Mouse (Mus musculus) heart, adult 2 months (tissue): ENCODE results near the gene Pbld2. TPM values are rescaled to one million over a fixed set of nuclear protein-coding genes. Genes with fewer than 3 reads are reported as not detected.
A peak's percentile ranks its signal among the peaks of the same experiment; 100 is the strongest.

Experiments
- DNase-seq, 2 experiments: peaks; one replicate each; pipeline ENCODE4 v3.0.0; 2021
- H3K27ac ChIP-seq: fragments of 200-600 bp; 2 replicates; pipeline ENCODE4 v1.8.1; 2022
- H3K27me3 ChIP-seq: fragments of 200-500 bp; 2 replicates; pipeline ENCODE4 v1.6.1; 2012; ENCODE audit warnings: mild to moderate bottlenecking, low read length, inconsistent platforms, mixed read lengths; ENCODE audit not compliant: control insufficient read depth, insufficient read depth
- H3K36me3 ChIP-seq: fragments of 200-500 bp; 2 replicates; pipeline ENCODE4 v1.6.1; 2012; ENCODE audit warnings: low read length, inconsistent platforms; ENCODE audit not compliant: control insufficient read depth, insufficient read depth
- H3K4me1 ChIP-seq: fragments of 200-500 bp; 2 replicates; pipeline ENCODE4 v1.6.1; 2011; ENCODE audit warnings: low read length; ENCODE audit not compliant: control insufficient read depth, insufficient read depth
- H3K4me3 ChIP-seq: fragments of 200-600 bp; 2 replicates; pipeline ENCODE4 v1.8.1; 2022
- H3K79me2 ChIP-seq: fragments of 200-500 bp; replicated peaks from 2 replicates; pipeline ENCODE4 v1.6.1; 2012; ENCODE audit warnings: mild to moderate bottlenecking, inconsistent platforms, low read length, moderate library complexity, mixed read lengths; ENCODE audit not compliant: control insufficient read depth, insufficient read depth
- H3K9ac ChIP-seq: fragments of 200-500 bp; 2 replicates; pipeline ENCODE4 v1.6.1; 2012; ENCODE audit warnings: low read depth, mild to moderate bottlenecking, control low read depth, inconsistent platforms, low read length, mixed read lengths
- CTCF ChIP-seq: fragments of 200-600 bp; IDR thresholded peaks from 2 replicates; pipeline ENCODE4 v1.8.1; 2022; ENCODE audit warnings: antibody characterized with exemption, mild to moderate bottlenecking, moderate library complexity
- EP300 ChIP-seq: fragments of 200-500 bp; IDR thresholded peaks from 2 replicates; pipeline ENCODE4 v1.6.1; 2011; ENCODE audit warnings: low read depth, low read length, control low read depth; ENCODE audit not compliant: insufficient read depth
- POLR2A ChIP-seq: fragments of 200-500 bp; IDR thresholded peaks from 2 replicates; pipeline ENCODE4 v1.6.1; 2011; ENCODE audit warnings: mild to moderate bottlenecking, low read depth, low read length, control low read depth; ENCODE audit not compliant: insufficient read depth
- WGBS: fragments of 180-500 bp; shearing (Covaris S2); methylation state at CpG from one replicate; pipeline ENCODE4 v1.1.7; 2018; 5-methylcytosine and 5-hydroxymethylcytosine counted together
- intact Hi-C: fragments of 180-260 bp; cut with DNase I; formaldehyde crosslinking; loops from one replicate; pipeline ENCODE4 v1.15.1; 2025
- long read RNA-seq: library from polyadenylated mRNA; stranded (forward); transcript quantifications from one replicate; pipeline ENCODE4 v2.0.0, GENCODE M21; 2021
- polyA plus RNA-seq: library from polyadenylated mRNA; depleted of rRNA; stranded (reverse); fragments of >200 nt; gene quantifications from 2 replicates; pipeline ENCODE4 v1.2.3, GENCODE M21; 2012; rRNA removed
- total RNA-seq, 2 experiments: library from RNA; stranded (reverse); gene quantifications; 2 replicates each; pipeline ENCODE4 v1.2.3; 2021

The Pbld2 gene
- total RNA-seq, result 1 to 10 TPM; 7.6 to 9.9 TPM
- 0.98 and 2.1 TPM in 2 replicates for polyA plus RNA-seq
- long read RNA-seq, partial matches to known transcripts, result 0 of 11 reads
- long read RNA-seq, other reads (novel, unspliced or antisense), result 11 of 11 reads

DNA sequence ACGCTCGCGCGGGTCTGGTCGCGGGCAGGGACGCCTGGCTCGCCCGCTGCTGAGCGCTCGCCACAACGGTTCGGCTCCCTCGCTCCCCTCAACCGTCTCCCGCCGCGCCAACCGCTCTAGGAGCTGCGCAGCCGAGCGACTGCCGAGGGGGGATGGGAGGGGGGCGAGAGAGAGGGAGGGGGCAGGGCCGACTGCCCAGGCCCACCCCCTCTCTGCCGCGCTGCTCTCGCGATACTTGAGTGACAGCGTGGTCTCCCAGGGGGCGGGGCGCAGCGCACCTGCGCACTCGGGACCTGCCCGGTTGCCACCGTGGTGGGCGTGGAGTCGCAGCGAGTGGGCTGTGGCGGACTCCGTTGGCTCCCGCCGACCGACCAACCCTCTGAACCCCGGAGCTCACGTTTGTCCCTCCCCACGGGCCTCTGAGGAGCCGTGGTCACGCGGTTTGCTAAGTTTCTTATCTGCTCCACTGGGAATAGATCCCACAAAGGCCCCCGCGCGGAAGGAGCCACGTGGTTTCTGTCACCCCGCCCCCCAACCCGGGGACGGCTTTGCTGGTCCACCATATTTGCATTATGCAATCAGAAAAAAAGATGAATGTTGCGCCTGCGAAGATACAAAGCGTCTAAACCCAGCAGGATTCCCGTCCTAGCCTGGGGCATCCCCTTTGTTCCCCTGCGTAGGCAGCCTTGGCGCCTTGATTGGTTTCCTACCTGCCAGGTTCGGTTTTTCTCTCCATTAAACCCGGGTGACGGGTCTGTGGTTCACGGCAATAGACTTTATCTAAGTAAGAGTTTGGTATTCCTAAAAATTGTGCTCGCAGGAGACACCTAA lies at the start of gene Pbld2, which contains the start of gene Hnrnph3:
Gene Pbld2, plus strand, starts transcription at position 567 of the 831 bp plus-strand sequence.
Gene Hnrnph3, minus strand, starts transcription at position 469 of the 831 bp plus-strand sequence.
- TF ChIP-seq CTCF, result no peak
- peak; percentile 58; the same call in 1 of the 2 replicates for TF ChIP-seq EP300
- TF ChIP-seq POLR2A, result peak; percentile 88
- intact Hi-C loops, result loop anchor here (2.0 to 10.0 kb wide), 7 partner anchors 43 to 361 kb away; partner anchors contain the start of genes Ccar1, Dnajc12, Herc4 and Rufy2
- H3K36me3 ChIP-seq, result peaks cover 16% of the 10 kb centered on the region
- no peaks in the 10 kb centered on the region for H3K27me3 ChIP-seq
- under 1% methylated on average over 56 of the region's 69 CpGs for WGBS
- H3K4me3 ChIP-seq, result peak within 1 kb of the TSS; percentile 88
- DNase-seq, result peak; percentile 99
- peaks cover 9% of the 10 kb centered on the region for H3K4me1 ChIP-seq
- H3K27ac ChIP-seq, result peak within 1 kb of the TSS; percentile 99
- no peaks in the 10 kb centered on the region for H3K79me2 ChIP-seq
- peak within 1 kb of the TSS; percentile 95 for H3K9ac ChIP-seq

DNA sequence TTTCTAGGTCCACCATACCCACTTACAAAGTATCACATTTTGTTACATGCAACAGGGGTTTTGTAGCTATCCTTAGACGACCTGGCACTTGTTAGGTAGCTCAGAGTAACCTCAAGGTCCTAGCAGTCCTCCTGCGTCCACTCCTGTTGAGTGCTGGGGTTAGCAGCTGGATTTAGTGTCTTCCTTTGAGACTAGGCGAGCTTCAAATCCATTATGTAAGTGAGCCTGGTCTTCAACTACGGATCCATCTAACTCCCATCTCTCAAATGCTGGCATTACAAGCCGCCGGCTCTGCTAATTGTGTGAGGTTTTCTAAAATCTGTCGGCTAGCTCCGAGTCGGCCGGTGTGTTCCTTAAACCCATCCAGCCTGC lies 44.5 kb upstream of the Pbld2 start:
- intact Hi-C loops, result loop anchor here (1.0 to 5.0 kb wide), 4 partner anchors 33 to 112 kb away; no protein-coding TSS in a partner anchor
- no peak for TF ChIP-seq POLR2A
- TF ChIP-seq EP300, result no peak
- no peak for TF ChIP-seq CTCF
- WGBS, result 17% methylated on average over 10 of the region's 10 CpGs

DNA sequence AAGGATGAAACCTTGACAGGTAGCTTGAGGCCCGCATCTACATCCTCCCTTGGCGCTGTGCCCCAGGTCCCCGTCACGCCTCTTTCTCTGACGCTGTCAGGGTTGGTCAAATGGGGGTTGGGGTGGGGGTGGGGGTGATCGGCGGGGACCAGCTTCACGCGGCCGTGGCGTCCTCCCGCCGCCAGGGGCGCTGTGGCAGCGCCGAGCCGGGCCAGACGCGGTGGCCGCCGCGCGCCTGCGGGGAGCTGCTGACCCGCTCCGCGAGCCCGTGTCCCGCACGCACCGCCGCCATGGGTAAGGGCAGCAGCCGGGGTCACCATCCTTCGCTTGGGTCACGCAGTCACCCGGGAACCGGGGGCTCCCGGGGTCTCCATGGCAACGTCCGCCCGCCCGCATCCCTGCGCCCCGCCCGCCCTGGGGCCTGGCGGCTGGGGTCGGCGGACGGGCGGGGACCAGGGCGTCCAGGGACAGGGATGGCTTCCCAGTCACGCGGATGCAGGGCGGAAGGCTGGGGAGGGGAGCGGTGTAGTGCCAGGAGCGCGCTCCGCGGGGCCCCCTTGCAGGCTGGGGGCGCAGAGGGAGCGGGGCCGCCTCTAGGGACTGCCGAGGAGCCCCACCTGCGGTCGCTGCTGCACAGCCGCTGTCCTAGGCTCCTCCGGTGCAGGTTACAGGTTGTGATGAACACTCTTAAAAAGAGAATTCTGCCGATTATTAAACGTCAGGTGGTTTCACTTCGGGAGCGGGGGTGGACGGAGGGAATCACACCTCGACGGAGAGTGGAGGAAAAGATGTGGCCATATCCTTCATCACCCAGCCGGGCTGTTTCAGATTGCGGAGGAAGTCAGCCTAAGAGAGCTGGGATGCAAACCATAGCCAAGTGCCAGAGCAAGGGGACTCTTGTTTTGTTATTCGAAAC lies 43.8 kb upstream of the Pbld2 start, which contains the start of gene Rufy2:
Gene Rufy2, plus strand, starts transcription at position 185 of the 916 bp plus-strand sequence.
- no peaks in the 10 kb centered on the region for H3K27me3 ChIP-seq
- intact Hi-C loops, result loop anchor here (1.0 to 5.0 kb wide), 4 partner anchors 34 to 113 kb away; no protein-coding TSS in a partner anchor
- peak; percentile 88 to 91 for DNase-seq

More for the DNA sequence above, 44.5 kb upstream of the Pbld2 start:
- peak overlapping the region; percentile 92 for H3K4me3 ChIP-seq
- peak overlapping the region; percentile 87; the same call in 1 of the 2 replicates for H3K27ac ChIP-seq
- H3K36me3 ChIP-seq, result no peaks in the 10 kb centered on the region
- no peaks in the 10 kb centered on the region for H3K79me2 ChIP-seq
- peak overlapping the region; percentile 55 for H3K9ac ChIP-seq
- DNase-seq, result no peak
- H3K4me1 ChIP-seq, result peaks cover 2% of the 10 kb centered on the region
- no peaks in the 10 kb centered on the region for H3K27me3 ChIP-seq

DNA sequence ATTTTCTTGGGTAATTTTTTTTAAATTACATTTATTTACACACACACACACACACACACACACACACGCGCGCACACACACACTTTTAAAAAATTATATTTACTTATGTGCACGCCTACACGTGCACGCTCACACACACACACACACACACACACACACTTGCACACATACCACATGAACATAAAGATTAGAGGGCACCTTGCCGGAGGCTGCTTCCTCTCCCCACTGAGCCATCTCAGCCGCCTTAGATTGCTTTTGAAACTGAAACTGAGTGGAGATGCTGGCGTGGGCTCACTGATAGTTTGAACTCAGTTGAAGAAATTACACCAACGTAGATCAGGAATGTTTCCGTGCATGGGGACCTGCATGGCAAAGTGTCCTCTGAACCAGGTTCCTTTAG lies 40.0 kb upstream of the Pbld2 start:
- no peak overlapping the region for H3K9ac ChIP-seq
- H3K36me3 ChIP-seq, result no peaks in the 10 kb centered on the region
- H3K4me3 ChIP-seq, result no peak overlapping the region
- H3K79me2 ChIP-seq, result no peaks in the 10 kb centered on the region
- TF ChIP-seq EP300 (no peak), CTCF (no peak), POLR2A (no peak)
- 84% methylated on average over 11 of the region's 11 CpGs for WGBS
- H3K27ac ChIP-seq, result no peak overlapping the region
- H3K27me3 ChIP-seq, result no peaks in the 10 kb centered on the region
- DNase-seq, result no peak
- H3K4me1 ChIP-seq, result peaks cover 2% of the 10 kb centered on the region
- intact Hi-C loops, result loop anchor here (5.0 kb wide), 2 partner anchors 83 to 117 kb away; no protein-coding TSS in a partner anchor

More for the DNA sequence above, 43.8 kb upstream of the Pbld2 start, which contains the start of gene Rufy2:
- H3K9ac ChIP-seq, result peak within 1 kb of the TSS; percentile 94
- peak within 1 kb of the TSS; percentile 87 for H3K27ac ChIP-seq
- peak within 1 kb of the TSS; percentile 92 for H3K4me3 ChIP-seq
- H3K79me2 ChIP-seq, result no peaks in the 10 kb centered on the region
- under 1% methylated on average over 77 of the region's 77 CpGs for WGBS
- peaks cover 2% of the 10 kb centered on the region for H3K4me1 ChIP-seq
- H3K36me3 ChIP-seq, result no peaks in the 10 kb centered on the region
- no peak for TF ChIP-seq EP300
- TF ChIP-seq CTCF, result peak; percentile 95
- 0 out of 2 replicates have a peak, but pooled peaks have one; percentile 16 for TF ChIP-seq POLR2A

DNA sequence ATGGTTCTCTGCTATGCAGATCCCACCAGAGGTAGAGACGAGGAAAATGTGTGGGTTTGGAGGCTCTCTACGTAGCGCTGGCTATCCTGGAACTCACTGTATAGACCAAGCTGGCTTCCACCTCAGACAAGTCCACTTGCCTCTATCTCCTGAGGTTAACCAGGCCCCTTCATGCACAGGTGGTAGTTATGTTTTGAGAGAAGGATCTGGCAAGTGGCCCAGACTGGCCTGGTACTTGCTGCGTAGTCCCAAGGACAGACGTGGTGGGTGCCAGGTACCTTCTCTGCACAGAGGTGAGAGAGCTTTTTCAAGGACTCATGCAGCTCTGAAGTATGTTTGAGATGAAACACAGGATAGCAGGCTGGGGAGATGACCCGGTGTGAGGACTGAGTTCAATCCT lies 39.6 kb upstream of the Pbld2 start:
- H3K27ac ChIP-seq, result no peak overlapping the region
- H3K4me1 ChIP-seq, result peaks cover 2% of the 10 kb centered on the region
- no peaks in the 10 kb centered on the region for H3K27me3 ChIP-seq
- intact Hi-C loops, result loop anchor here (5.0 kb wide), 2 partner anchors 83 to 117 kb away; no protein-coding TSS in a partner anchor
- DNase-seq, result peak in 1 of 2 experiments; percentile 25
- no peak overlapping the region for H3K4me3 ChIP-seq
- H3K79me2 ChIP-seq, result no peaks in the 10 kb centered on the region
- H3K36me3 ChIP-seq, result no peaks in the 10 kb centered on the region
- WGBS, result 65% methylated on average over 6 of the region's 6 CpGs
- TF ChIP-seq CTCF (no peak), POLR2A (no peak), EP300 (no peak)
- H3K9ac ChIP-seq, result no peak overlapping the region
